Mouse (Mus musculus) intestine, postnatal 0 days (tissue): ENCODE measurements around the gene Mpp1. TPM values are rescaled to one million over a fixed set of nuclear protein-coding genes. Genes with fewer than 3 reads are reported as not detected.

Experiments used
- ATAC-seq: fragments of 200-750 bp; cut with Nextera tagmentation; 2 replicates; pipeline ENCODE4 v1.8.0; 2017; ENCODE audit warnings: mild to moderate bottlenecking, moderate TSS enrichment, moderate library complexity
- H3K27ac ChIP-seq: fragments of 300-500 bp; sonication (generic); 2 replicates; pipeline ENCODE4 v1.5.1; 2014; ENCODE audit warnings: mild to moderate bottlenecking, low read depth, low read length, moderate library complexity
- H3K27me3 ChIP-seq: fragments of 300-500 bp; sonication (generic); replicated peaks from 2 replicates; pipeline ENCODE4 v1.6.1; 2014; ENCODE audit warnings: low read length, mixed read lengths; ENCODE audit not compliant: control insufficient read depth, insufficient read depth
- H3K36me3 ChIP-seq: fragments of 300-500 bp; sonication (generic); 2 replicates; pipeline ENCODE4 v1.6.1; 2014; ENCODE audit warnings: mild to moderate bottlenecking, moderate library complexity; ENCODE audit not compliant: control insufficient read depth, insufficient read depth
- H3K4me1 ChIP-seq: fragments of 300-500 bp; sonication (generic); replicated peaks from 2 replicates; pipeline ENCODE4 v1.6.1; 2014; ENCODE audit warnings: antibody characterized with exemption, low read length, mixed read lengths; ENCODE audit not compliant: control insufficient read depth, insufficient read depth
- H3K4me2 ChIP-seq: fragments of 300-500 bp; sonication (generic); replicated peaks from 2 replicates; pipeline ENCODE4 v1.6.1; 2014; ENCODE audit warnings: low read depth, mild to moderate bottlenecking, moderate library complexity
- H3K4me3 ChIP-seq: fragments of 300-500 bp; sonication (generic); 2 replicates; pipeline ENCODE4 v1.5.1; 2014; ENCODE audit warnings: low read depth, low read length
- H3K9ac ChIP-seq: fragments of 300-500 bp; sonication (generic); 2 replicates; pipeline ENCODE4 v1.6.1; 2014; ENCODE audit warnings: mild to moderate bottlenecking, low read depth, low read length
- H3K9me3 ChIP-seq: fragments of 300-500 bp; sonication (generic); 2 replicates; pipeline ENCODE4 v1.6.1; 2016; ENCODE audit warnings: mixed run types; ENCODE audit not compliant: control insufficient read depth
- CTCF ChIP-seq: sonication (generic); IDR thresholded peaks from 2 replicates; pipeline ENCODE4 v1.5.1; 2016; ENCODE audit warnings: low read depth, mild to moderate bottlenecking, control low read depth, antibody characterized with exemption, moderate library complexity
- WGBS: fragments of 180-500 bp; shearing (Covaris S2); extraction: QIAGEN DNeasy Blood & Tissue Kit; methylation state at CpG from one replicate; pipeline ENCODE4 v1.1.7; 2014; 5-methylcytosine and 5-hydroxymethylcytosine counted together
- polyA plus RNA-seq: library from polyadenylated mRNA; unstranded; fragments of >200 nt; fragmentation: Nextera tagmentation; extraction: Ambion mirVana; gene quantifications from 2 replicates; pipeline ENCODE4 v1.2.1, GENCODE M21; 2015

Mpp1 gene
- polyA plus RNA-seq, 1 experiment from 2014 or later: 262 TPM

DNA sequence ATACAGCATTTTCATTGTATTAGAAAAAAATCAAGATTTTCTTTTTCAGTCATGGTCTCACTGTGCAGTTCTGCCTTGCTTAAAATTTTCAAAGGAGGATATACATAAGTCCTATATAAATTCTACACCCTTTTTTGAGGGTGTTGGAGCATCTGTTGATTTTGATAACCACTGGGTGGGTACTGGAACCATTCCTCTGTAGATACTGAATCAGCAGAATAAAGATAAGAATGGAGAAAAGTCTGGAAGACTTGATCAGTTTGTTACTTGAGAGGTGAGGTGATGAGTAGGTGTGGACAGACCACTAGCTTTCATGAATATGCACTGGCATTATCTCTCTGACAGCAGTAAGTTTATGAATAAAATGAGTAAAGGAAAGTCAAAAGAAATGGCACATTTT, 15.3 kb downstream of the Mpp1 start:
- ATAC-seq: no peak
- no peaks in the 10 kb centered on the region for H3K9me3 ChIP-seq
- H3K27me3 ChIP-seq: no peaks in the 10 kb centered on the region
- no peak overlapping the region for H3K4me2 ChIP-seq
- no peak for TF ChIP-seq CTCF
- H3K9ac ChIP-seq: no peak overlapping the region
- H3K4me3 ChIP-seq: no peak overlapping the region
- no peaks in the 10 kb centered on the region for H3K4me1 ChIP-seq
- peaks cover 36% of the 10 kb centered on the region for H3K36me3 ChIP-seq
- H3K27ac ChIP-seq: no peak overlapping the region

GRCm38 (mm10) chrX:75102293-75102692, 28.5 kb downstream of the Mpp1 start:
- no peak overlapping the region for H3K9ac ChIP-seq
- H3K36me3 ChIP-seq: no peaks in the 10 kb centered on the region
- TF ChIP-seq CTCF: no peak
- no peaks in the 10 kb centered on the region for H3K9me3 ChIP-seq
- no peak overlapping the region for H3K4me2 ChIP-seq
- WGBS: 80% methylated on average over 6 of the region's 6 CpGs
- no peaks in the 10 kb centered on the region for H3K4me1 ChIP-seq
- H3K27me3 ChIP-seq: no peaks in the 10 kb centered on the region
- no peak overlapping the region for H3K27ac ChIP-seq
- no peak overlapping the region for H3K4me3 ChIP-seq
- no peak for ATAC-seq

DNA sequence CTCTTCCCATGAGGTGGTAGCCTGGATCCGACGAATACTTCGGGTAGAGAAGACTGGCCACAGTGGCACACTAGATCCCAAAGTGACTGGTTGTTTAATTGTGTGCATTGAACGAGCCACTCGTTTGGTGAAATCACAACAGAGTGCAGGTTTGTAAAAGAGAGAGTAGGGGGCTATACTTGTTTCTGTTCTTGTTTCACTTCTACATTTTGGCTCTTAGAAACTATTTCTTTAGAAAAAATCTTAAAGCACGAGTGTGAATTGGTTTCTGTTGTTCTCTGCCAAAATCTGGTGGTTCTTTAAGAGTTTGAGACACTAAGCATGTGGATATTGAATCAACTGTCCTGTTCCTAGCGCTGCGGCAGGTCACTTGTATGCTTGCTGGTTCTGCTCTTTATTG, 32.0 kb downstream of the Mpp1 start:
- no peak for ATAC-seq
- Histone ChIP-seq H3K4me3 (no peak overlapping the region), H3K4me2 (no peak overlapping the region), H3K27me3 (no peaks in the 10 kb centered on the region), H3K9me3 (no peaks in the 10 kb centered on the region), H3K36me3 (no peaks in the 10 kb centered on the region), H3K27ac (no peak overlapping the region), H3K9ac (no peak overlapping the region), H3K4me1 (no peaks in the 10 kb centered on the region)
- 88% methylated on average over 8 of the region's 8 CpGs for WGBS
- no peak for TF ChIP-seq CTCF

- ATAC-seq: no peak
These were observed 34.5 kb downstream of the Mpp1 start for GRCm38 (mm10) chrX:75096163-75096770.

DNA sequence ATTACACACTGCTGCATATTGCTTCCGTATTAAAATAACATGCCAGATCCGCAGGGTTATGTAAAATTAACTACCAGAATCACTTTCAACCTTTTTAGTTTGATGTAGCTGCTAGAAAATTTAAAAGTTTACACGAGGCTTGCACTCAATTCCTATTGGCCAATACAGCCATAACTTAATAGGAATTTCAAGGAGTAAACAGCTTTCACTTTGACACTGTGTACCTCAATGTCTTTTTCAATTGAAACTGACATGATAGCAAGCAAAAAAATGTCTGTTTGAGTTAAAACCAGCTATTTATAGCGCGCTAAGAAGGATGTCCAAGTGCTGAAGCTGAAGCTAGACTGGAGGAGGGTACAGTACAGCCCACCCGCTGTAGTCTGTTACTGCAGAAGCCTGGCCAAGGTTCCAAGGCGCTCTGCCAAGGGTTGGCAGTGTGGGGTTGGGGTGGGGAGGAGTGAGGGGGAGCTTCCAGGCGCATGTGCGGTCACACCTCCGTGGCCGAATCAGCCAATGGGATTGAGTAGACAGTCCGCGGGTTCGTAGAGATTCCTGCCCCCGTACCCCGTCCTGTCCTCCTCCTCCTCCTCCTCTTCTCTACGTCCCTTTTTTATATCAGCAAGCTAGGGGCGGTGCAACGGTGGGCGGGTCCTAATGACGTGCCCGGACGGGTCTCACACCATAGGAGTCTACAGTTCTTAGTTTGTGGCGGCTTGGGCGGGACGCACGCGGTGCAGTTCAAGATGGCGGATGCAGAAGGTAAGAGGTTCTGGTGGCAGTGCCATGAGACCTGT, 35.2 kb downstream of the Mpp1 start, which contains the start of gene Dkc1:
Dkc1 (plus strand) TSS at position 486 of the 794 bp plus-strand sequence.
- TF ChIP-seq CTCF: no peak
- H3K27me3 ChIP-seq: no peaks in the 10 kb centered on the region
- peak within 1 kb of the TSS; percentile 46 for H3K4me3 ChIP-seq
- no peaks in the 10 kb centered on the region for H3K9me3 ChIP-seq
- WGBS: 18% methylated on average over 27 of the region's 29 CpGs
- peak within 1 kb of the TSS; percentile 18; the same call in 1 of the 2 replicates for H3K9ac ChIP-seq
- ATAC-seq: peak; percentile 98
- H3K27ac ChIP-seq: peak within 1 kb of the TSS; percentile 46; the same call in 1 of the 2 replicates
- H3K36me3 ChIP-seq: no peaks in the 10 kb centered on the region
- H3K4me1 ChIP-seq: no peaks in the 10 kb centered on the region
- H3K4me2 ChIP-seq: peak within 1 kb of the TSS; percentile 61

More at GRCm38 (mm10) chrX:75096163-75096770, 34.5 kb downstream of the Mpp1 start:
- Histone ChIP-seq H3K36me3 (no peaks in the 10 kb centered on the region), H3K27me3 (no peaks in the 10 kb centered on the region), H3K4me2 (peak overlapping the region; percentile 61), H3K9me3 (no peaks in the 10 kb centered on the region), H3K27ac (peak overlapping the region; percentile 46; the same call in 1 of the 2 replicates), H3K9ac (peak overlapping the region; percentile 18; the same call in 1 of the 2 replicates), H3K4me3 (peak overlapping the region; percentile 46), H3K4me1 (no peaks in the 10 kb centered on the region)
- TF ChIP-seq CTCF: no peak
- whole genome bisulfite sequencing: 18% methylated on average over 23 of the region's 23 CpGs

GRCm38 (mm10) chrX:75085654-75086053, 45.2 kb downstream of the Mpp1 start:
- TF ChIP-seq CTCF: peak; percentile 40; the same call in 1 of the 2 replicates
- no peak overlapping the region for H3K9ac ChIP-seq
- H3K9me3 ChIP-seq: no peaks in the 10 kb centered on the region
- ATAC-seq: no peak
- no peak overlapping the region for H3K4me3 ChIP-seq
- WGBS: 28% methylated on average over 1 of the region's 1 CpGs
- H3K36me3 ChIP-seq: no peaks in the 10 kb centered on the region
- H3K4me2 ChIP-seq: no peak overlapping the region
- no peak overlapping the region for H3K27ac ChIP-seq
- H3K4me1 ChIP-seq: no peaks in the 10 kb centered on the region
- H3K27me3 ChIP-seq: no peaks in the 10 kb centered on the region
